Mouse (Mus musculus) midbrain, embryonic 16.5 days (tissue): ENCODE data around the gene Tpsg1. TPM values are rescaled to one million over a fixed set of nuclear protein-coding genes. Genes with fewer than 3 reads are reported as not detected.

Experiments
- ATAC-seq: fragments of 200-750 bp; cut with Nextera tagmentation; 2 replicates; pipeline ENCODE4 v1.8.0; 2017; ENCODE audit warnings: moderate TSS enrichment
- H3K27ac ChIP-seq: fragments of 300-500 bp; sonication (generic); 2 replicates; pipeline ENCODE4 v1.5.1; 2014; ENCODE audit warnings: mild to moderate bottlenecking, low read length, mixed read lengths
- H3K27me3 ChIP-seq: fragments of 300-500 bp; sonication (generic); 2 replicates; pipeline ENCODE4 v1.6.1; 2014; ENCODE audit warnings: low read depth, low read length, mixed read lengths; ENCODE audit not compliant: control insufficient read depth, insufficient read depth
- H3K36me3 ChIP-seq: fragments of 300-500 bp; sonication (generic); 2 replicates; pipeline ENCODE4 v1.6.1; 2014; ENCODE audit warnings: mild to moderate bottlenecking, low read length, moderate library complexity, mixed read lengths; ENCODE audit not compliant: control insufficient read depth, insufficient read depth
- H3K4me1 ChIP-seq: fragments of 300-500 bp; sonication (generic); 2 replicates; pipeline ENCODE4 v1.6.1; 2014; ENCODE audit warnings: mild to moderate bottlenecking, low read length, mixed read lengths; ENCODE audit not compliant: control insufficient read depth, insufficient read depth
- H3K4me2 ChIP-seq: fragments of 300-500 bp; sonication (generic); 2 replicates; pipeline ENCODE4 v1.6.1; 2014; ENCODE audit warnings: mild to moderate bottlenecking, low read length, mixed read lengths
- H3K4me3 ChIP-seq: fragments of 300-500 bp; sonication (generic); 2 replicates; pipeline ENCODE4 v1.5.1; 2014; ENCODE audit warnings: low read depth, mild to moderate bottlenecking, low read length, moderate library complexity, mixed read lengths
- H3K9ac ChIP-seq: fragments of 300-500 bp; sonication (generic); 2 replicates; pipeline ENCODE4 v1.6.1; 2014; ENCODE audit warnings: low read depth, low read length, mixed read lengths
- H3K9me3 ChIP-seq: fragments of 300-500 bp; sonication (generic); replicated peaks from 2 replicates; pipeline ENCODE4 v1.6.1; 2014; ENCODE audit warnings: mild to moderate bottlenecking, low read length, mixed read lengths; ENCODE audit not compliant: control insufficient read depth, poor library complexity, severe bottlenecking
- WGBS: fragments of 180-500 bp; shearing (Covaris S2); extraction: QIAGEN DNeasy Blood & Tissue Kit; methylation state at CpG from one replicate; pipeline ENCODE4 v1.1.7; 2014; 5-methylcytosine and 5-hydroxymethylcytosine counted together
- polyA plus RNA-seq: library from polyadenylated mRNA; unstranded; fragments of >200 nt; fragmentation: Nextera tagmentation; extraction: Ambion mirVana; gene quantifications from 2 replicates; pipeline ENCODE4 v1.2.1, GENCODE M21; 2015

The Tpsg1 gene
- polyA plus RNA-seq, 1 experiment from 2014 or later, result 0.88 TPM

DNA sequence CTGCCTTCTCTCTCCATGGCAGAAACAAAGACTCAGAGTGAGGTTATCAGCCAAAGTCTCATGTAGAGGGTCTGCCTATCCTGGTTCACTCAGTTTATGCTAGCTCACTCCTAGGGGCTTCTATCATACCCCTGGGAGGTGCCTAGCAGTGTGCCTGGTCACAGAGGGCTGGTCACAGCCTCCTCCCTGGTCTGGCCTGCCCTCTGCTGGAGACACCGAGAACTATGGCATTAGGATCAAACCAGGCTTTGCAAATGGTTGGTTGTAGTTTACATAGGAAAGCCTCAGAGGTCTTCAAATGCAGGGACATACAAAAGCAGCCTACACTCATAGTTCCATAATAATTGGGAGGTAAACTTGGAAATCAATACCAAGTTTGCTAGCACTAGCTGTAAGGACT lies 5.3 kb upstream of the Tpsg1 start:
- Histone ChIP-seq H3K27ac (no peak overlapping the region), H3K36me3 (no peaks in the 10 kb centered on the region), H3K4me3 (no peak overlapping the region), H3K9ac (no peak overlapping the region), H3K4me2 (no peak overlapping the region), H3K27me3 (no peaks in the 10 kb centered on the region), H3K9me3 (no peaks in the 10 kb centered on the region), H3K4me1 (no peaks in the 10 kb centered on the region)
- WGBS, result 10% methylated on average over 1 of the region's 1 CpGs
- ATAC-seq, result no peak

DNA sequence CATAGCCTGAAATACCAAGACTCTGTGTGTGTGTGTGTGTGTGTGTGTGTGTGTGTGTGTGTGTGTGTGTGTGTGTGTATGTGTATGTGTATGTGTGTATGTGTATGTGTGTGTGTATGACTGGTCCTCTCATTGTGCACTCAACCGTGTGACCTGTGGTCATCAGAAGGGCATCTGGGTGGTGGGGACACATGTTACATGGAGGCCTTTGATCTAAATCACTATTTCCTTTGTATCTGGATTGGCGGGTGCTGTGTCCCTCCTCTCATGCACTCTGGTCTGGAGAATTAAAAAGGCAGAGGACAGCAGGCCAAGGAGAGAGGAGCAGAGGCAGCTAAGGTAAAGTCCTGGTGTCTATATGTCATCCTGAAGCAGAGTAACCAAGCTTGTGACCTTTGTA lies 3.1 kb upstream of the Tpsg1 start, which contains the start of gene Tpsb2:
Gene Tpsb2 (plus strand): TSS at position 301 of the 400 bp plus-strand sequence.
- H3K27ac ChIP-seq, result no peak within 1 kb of the TSS
- WGBS, result 68% methylated on average over 2 of the region's 2 CpGs
- no peak within 1 kb of the TSS for H3K4me2 ChIP-seq
- ATAC-seq, result no peak
- H3K27me3 ChIP-seq, result no peaks in the 10 kb centered on the region
- H3K9ac ChIP-seq, result no peak within 1 kb of the TSS
- no peaks in the 10 kb centered on the region for H3K4me1 ChIP-seq
- H3K9me3 ChIP-seq, result no peaks in the 10 kb centered on the region
- no peak within 1 kb of the TSS for H3K4me3 ChIP-seq
- no peaks in the 10 kb centered on the region for H3K36me3 ChIP-seq

DNA sequence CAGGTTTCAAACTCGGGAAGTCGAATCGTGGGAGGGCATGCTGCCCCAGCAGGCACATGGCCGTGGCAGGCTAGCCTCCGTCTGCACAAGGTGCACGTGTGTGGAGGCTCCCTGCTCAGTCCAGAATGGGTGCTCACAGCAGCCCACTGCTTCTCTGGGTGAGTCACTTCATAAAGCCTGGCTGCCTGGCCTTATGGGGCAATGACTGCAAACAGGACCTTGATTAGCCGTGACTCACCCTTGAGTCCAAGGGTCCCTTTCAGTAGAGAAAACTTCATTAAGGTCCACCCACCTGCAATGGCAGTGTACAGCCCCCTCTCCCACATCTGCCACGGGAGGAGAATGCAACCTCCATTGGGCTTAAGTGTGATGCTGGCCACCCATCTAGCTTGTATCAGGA lies 3.4 kb downstream of the Tpsg1 start:
- WGBS, result 78% methylated on average over 8 of the region's 8 CpGs
- no peaks in the 10 kb centered on the region for H3K27me3 ChIP-seq
- H3K9ac ChIP-seq, result no peak overlapping the region
- ATAC-seq, result no peak
- no peak overlapping the region for H3K4me2 ChIP-seq
- H3K4me1 ChIP-seq, result no peaks in the 10 kb centered on the region
- H3K27ac ChIP-seq, result no peak overlapping the region
- no peaks in the 10 kb centered on the region for H3K9me3 ChIP-seq
- no peak overlapping the region for H3K4me3 ChIP-seq
- H3K36me3 ChIP-seq, result peaks cover 12% of the 10 kb centered on the region; the same call in 1 of the 2 replicates

DNA sequence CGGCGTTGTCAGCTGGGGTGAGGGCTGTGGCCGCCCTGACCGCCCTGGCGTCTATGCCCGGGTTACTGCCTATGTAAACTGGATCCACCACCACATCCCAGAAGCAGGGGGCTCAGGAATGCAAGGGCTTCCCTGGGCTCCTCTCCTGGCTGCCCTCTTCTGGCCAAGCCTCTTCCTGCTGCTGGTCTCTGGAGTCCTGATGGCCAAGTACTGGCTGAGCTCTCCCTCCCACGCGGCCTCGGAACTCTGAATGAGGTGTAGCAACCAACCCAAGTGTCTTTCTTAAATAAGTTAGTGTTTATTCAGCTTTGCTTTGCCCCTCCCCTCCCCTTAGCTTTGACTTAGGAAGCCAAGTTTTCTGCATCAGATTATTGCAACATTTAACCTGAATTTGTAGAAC lies 4.9 kb downstream of the Tpsg1 start:
- WGBS, result 50% methylated on average over 9 of the region's 9 CpGs
- no peak overlapping the region for H3K4me3 ChIP-seq
- H3K9ac ChIP-seq, result no peak overlapping the region
- no peaks in the 10 kb centered on the region for H3K9me3 ChIP-seq
- H3K4me1 ChIP-seq, result no peaks in the 10 kb centered on the region
- H3K27me3 ChIP-seq, result no peaks in the 10 kb centered on the region
- no peak overlapping the region for H3K4me2 ChIP-seq
- peaks cover 16% of the 10 kb centered on the region; the same call in 1 of the 2 replicates for H3K36me3 ChIP-seq
- no peak overlapping the region for H3K27ac ChIP-seq
- no peak for ATAC-seq

DNA sequence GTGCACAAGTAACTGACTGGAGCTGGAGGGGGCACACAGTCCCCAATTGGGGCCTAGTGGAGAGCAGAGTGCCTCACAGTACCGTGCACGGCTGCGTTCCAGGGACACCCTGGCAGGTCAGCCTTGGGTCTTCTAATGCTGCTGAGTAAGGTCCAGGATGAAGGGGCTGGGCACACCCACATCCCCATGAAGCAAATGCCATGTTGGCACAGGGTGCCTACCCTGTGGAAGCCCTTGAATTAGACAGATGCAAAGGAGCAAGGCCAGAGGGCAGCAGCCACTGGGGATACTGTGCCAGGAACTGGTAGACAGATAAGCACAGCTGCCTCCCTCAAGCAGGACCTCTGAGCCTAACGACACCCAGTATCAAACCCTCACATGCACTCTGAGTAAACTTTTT lies 25.5 kb downstream of the Tpsg1 start:
- ATAC-seq, result no peak
- no peak overlapping the region for H3K27ac ChIP-seq
- no peak overlapping the region for H3K4me3 ChIP-seq
- no peak overlapping the region for H3K9ac ChIP-seq
- H3K36me3 ChIP-seq, result peaks cover 8% of the 10 kb centered on the region; the same call in 1 of the 2 replicates
- 0 out of 2 replicates have a peak, but pooled peaks cover 4% of the 10 kb centered on the region for H3K4me1 ChIP-seq
- H3K27me3 ChIP-seq, result no peaks in the 10 kb centered on the region
- 87% methylated on average over 4 of the region's 4 CpGs for WGBS
- H3K9me3 ChIP-seq, result no peaks in the 10 kb centered on the region
- no peak overlapping the region for H3K4me2 ChIP-seq

DNA sequence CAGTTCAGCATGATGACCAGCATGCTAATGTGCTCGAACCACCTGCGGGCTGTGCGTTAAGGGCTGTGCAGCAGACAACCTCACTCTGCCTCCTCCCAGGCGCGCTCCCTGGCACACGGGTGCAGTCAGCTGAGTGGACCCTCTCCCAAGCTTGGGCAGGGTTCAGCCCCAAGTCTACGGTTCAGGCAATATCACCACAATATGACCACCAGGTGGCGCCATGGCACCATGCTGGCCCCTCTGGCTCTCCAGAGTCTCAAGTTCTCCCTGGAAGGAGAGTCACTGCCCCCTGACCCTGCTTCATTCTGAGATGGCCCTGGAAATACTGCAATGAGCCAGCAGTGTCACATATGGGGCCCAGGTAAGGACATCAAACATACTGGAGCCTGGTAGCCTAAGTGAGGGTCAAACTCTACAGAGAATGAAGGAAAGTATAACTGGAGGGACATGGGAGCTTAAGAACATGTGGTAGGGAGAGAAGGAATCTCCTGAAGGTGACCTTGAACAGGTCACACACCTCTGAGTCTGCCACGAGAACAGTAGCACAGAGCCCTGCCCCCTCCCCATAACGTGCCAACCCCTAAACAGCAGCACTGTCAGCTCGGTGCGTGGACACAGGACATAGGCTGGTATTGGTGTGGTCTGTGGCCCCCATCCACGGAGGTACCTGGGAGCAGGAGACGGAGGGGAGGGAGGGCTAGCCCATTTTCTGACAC lies 28.9 kb downstream of the Tpsg1 start:
- WGBS, result 29% methylated on average over 14 of the region's 14 CpGs
- H3K4me1 ChIP-seq, result 0 out of 2 replicates have a peak, but pooled peaks cover 4% of the 10 kb centered on the region
- no peak overlapping the region for H3K27ac ChIP-seq
- H3K36me3 ChIP-seq, result peaks cover 2% of the 10 kb centered on the region; the same call in 1 of the 2 replicates
- H3K4me3 ChIP-seq, result no peak overlapping the region
- ATAC-seq, result peak; percentile 61
- H3K9me3 ChIP-seq, result no peaks in the 10 kb centered on the region
- H3K9ac ChIP-seq, result no peak overlapping the region
- no peaks in the 10 kb centered on the region for H3K27me3 ChIP-seq
- H3K4me2 ChIP-seq, result no peak overlapping the region

DNA sequence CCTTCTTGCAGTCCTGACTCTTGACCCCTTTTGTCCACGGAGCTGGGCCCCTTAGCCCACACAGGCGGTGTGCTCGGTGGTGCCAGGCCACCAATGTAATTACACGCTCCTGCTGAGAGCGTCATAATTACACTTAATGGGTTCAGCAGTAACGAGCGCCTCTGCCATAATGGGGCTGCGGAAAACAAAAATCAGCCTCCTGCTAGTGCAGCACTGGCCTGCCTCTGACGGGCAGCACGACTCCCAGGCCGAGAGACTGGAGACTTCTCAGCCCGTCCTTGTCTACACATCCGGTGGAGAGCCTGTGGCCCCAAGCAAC lies 29.4 kb downstream of the Tpsg1 start:
- H3K36me3 ChIP-seq, result peaks cover 2% of the 10 kb centered on the region; the same call in 1 of the 2 replicates
- no peak overlapping the region for H3K9ac ChIP-seq
- no peak overlapping the region for H3K4me3 ChIP-seq
- no peaks in the 10 kb centered on the region for H3K9me3 ChIP-seq
- H3K4me2 ChIP-seq, result no peak overlapping the region
- 45% methylated on average over 13 of the region's 13 CpGs for WGBS
- H3K4me1 ChIP-seq, result peaks cover 4% of the 10 kb centered on the region; the same call in 1 of the 2 replicates
- H3K27ac ChIP-seq, result no peak overlapping the region
- peak; percentile 7; the same call in 1 of the 2 replicates for ATAC-seq
- H3K27me3 ChIP-seq, result no peaks in the 10 kb centered on the region

DNA sequence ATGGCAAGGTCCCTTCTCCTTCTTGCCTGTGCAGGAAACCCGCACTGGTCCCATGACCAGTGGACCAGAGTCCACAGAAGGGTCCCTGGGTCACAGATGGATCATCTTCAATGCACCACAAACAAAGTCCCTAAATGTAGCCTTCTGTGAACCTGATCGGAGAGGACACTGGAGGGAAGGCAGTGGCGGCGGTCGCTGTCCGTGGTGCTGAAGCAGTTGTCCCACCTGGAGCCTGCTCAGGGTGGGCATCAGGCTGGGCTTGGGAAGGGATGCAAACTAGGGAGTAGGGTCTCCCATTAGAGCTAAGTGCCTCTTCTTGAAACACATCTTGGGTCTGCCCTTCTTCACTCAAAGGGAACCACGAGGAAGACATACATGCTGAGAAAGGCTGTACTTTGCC lies 31.4 kb downstream of the Tpsg1 start:
- WGBS, result 18% methylated on average over 7 of the region's 7 CpGs
- ATAC-seq, result no peak
- Histone ChIP-seq H3K4me3 (no peak overlapping the region), H3K27ac (no peak overlapping the region), H3K9ac (no peak overlapping the region), H3K9me3 (no peaks in the 10 kb centered on the region), H3K36me3 (peaks cover 2% of the 10 kb centered on the region; the same call in 1 of the 2 replicates), H3K27me3 (no peaks in the 10 kb centered on the region), H3K4me2 (no peak overlapping the region), H3K4me1 (peaks cover 24% of the 10 kb centered on the region)

DNA sequence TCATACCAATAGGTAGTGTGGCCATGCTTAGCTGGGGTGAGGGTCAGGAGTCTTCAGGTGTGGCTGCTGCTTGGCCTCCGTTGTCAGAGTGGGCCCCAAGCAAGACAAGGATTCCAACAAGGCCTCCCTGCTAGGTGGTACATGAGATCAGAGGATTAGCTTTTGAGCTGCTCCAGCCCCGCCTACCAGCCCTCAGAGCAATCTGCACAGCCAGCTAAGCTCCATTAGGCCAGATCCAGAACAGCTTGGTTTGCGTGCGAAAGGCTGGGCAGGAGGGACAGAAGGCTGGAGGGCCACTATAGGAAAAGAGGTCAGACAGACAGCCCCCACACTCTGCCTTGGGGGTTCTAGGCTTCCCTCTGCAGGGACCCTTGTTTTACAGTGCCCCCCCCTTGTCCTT lies 32.4 kb downstream of the Tpsg1 start:
- Histone ChIP-seq H3K36me3 (peaks cover 2% of the 10 kb centered on the region; the same call in 1 of the 2 replicates), H3K9me3 (no peaks in the 10 kb centered on the region), H3K9ac (no peak overlapping the region), H3K4me2 (no peak overlapping the region), H3K4me1 (peaks cover 34% of the 10 kb centered on the region), H3K27me3 (no peaks in the 10 kb centered on the region), H3K4me3 (no peak overlapping the region), H3K27ac (no peak overlapping the region)
- WGBS, result 16% methylated on average over 4 of the region's 4 CpGs
- no peak for ATAC-seq
